Mouse (Mus musculus) brain, adult 2 months (tissue): Measurements from ENCODE around the gene Celf2.
A peak's percentile ranks its signal among the peaks of the same experiment; 100 is the strongest.

Experiments used
- DNase-seq: peaks from one replicate; pipeline ENCODE4 v3.0.0; 2011; ENCODE audit warnings: low read depth, low spot score

Celf2 gene

GRCm38 (mm10) chr2:6556913-6557312 is 952.5 kb downstream of the Celf2 start:
- no peak for DNase-seq

DNA sequence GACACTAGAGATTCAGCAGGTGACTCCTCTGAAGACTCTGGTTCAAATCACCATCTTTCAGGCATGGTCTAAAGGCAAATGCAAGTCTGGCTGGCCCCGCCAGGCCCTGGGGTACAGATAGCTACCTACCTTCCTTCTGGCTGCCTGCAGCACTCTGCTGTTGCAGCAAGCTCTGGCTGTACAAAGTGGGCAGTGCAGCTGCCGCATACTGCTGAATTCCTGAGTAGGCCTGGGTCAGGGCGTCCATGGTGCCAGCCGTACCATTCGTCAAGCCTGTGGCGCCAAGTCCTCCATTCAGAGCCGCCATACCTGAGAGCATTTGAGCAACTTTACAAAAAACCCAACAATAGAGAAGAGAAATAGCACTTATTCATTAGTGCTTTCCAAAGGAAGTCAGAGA is 955.7 kb downstream of the Celf2 start:
- no peak for DNase-seq

DNA sequence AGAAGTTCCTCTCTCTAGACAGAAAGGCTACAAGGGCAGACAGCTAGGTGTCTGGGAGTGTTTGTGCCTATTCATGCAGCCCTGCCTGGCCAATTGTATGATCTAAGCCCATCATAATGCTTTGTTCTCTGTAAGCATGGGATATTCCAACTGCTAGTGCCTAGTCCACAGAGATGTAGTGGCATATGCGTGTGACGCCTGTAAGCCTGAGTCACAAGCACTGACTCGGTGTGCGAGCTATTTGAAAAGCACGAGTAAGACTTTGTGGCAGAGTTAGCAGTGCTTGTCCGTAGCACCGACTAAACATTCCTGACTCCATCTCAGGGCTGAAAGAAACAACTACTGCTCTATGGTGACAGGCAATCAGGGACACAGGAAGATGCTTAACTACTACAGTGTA is 960.1 kb downstream of the Celf2 start:
- peak; percentile 52 for DNase-seq

GRCm38 (mm10) chr2:6547139-6547664 is 962.2 kb downstream of the Celf2 start:
- DNase-seq = no peak

DNA sequence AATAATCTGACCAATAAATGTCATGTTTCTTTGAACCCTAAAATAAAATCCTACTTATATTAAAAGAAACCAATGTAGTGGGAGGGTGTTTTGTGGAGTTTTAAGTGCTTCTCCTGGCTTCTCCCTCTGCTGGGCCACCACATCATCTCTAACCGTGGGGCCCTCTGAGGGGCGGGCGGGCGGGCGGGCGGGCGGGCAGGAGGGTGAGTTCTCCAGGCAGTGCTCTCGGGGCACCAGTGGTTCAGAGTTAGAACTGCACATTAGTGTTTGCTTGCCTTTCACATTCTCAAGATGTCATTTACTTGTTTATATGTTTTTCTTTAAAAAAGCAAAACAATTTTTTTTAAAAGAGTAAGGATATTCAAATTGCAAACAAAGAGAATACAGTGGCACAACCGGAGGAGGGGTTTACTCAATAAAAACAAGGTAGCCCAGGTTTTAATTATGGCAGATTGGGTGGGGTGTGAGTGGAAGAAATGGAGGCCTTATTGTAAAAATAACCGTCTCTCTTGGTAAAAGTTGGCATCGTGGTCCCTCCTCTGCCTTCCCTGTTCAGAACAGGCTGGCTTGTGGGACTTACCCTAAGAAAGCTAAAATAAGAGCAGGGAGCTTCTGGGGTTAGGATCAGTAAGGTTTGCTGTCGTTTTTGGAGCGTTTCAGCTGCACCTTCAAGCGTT is 962.8 kb downstream of the Celf2 start:
- DNase-seq = peak; percentile 56

DNA sequence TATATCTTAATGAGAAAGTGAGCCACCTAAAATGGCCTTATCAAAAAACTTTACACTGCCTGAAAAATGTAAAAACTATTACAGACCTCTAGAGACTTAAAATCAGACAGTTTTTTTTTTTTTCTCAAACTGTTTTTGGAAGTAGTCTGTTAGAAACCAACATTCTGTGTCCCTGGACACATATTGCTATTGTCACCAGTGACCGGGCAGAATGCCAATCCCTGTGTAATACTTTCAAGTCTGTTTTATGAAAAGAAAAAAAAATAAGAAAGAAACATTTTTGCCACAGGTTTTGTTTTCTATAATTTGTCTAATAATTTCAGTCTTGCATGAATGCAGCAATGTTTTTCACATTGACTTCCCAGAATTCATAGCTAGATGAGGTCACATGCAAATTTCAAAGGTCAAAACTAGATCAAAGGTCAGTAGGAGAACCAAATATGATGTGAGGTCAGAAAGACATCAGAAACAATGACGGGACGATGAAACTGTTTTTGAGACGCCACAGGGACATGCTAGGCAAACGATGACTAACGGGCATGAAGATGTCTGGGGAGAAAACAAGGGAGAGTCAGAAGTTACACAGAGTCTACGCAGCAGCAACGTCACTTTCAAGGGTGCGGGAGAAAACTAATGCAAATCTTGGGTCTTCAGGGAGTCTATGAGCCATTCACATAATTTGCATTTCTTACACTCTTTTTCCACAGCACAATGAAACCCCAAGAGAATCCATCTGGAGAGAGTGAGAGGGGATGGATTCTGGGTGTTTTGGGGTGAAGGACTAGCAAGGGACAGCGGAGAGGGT is 964.0 kb downstream of the Celf2 start:
- peak; percentile 64 for DNase-seq

- DNase-seq = no peak
Measured at GRCm38 (mm10) chr2:6543650-6544049, 965.7 kb downstream of the Celf2 start.

- no peak for DNase-seq
Measured at GRCm38 (mm10) chr2:6542556-6543180, 966.7 kb downstream of the Celf2 start.

DNA sequence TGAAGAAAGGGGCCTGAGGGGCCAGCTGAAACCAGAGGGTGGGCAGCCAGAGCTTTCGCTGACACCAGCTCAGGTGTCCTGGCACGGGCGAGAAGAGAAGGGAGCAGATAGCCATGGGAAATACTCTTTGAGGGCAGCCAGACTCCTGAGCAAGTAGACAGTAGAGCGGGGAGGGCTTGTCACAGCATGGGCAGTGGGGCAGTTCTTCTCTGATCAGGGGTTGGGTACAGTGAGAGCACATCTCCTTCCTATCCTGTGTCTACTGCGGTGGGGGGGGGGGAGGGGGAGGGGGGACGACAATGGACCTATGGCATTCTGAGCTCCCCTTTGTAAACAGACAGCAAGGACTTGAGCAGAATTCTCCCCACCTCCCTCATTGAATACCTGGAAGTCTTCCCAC is 968.5 kb downstream of the Celf2 start:
- no peak for DNase-seq

- no peak for DNase-seq
Measured at GRCm38 (mm10) chr2:6540092-6540491, 969.3 kb downstream of the Celf2 start.

DNA sequence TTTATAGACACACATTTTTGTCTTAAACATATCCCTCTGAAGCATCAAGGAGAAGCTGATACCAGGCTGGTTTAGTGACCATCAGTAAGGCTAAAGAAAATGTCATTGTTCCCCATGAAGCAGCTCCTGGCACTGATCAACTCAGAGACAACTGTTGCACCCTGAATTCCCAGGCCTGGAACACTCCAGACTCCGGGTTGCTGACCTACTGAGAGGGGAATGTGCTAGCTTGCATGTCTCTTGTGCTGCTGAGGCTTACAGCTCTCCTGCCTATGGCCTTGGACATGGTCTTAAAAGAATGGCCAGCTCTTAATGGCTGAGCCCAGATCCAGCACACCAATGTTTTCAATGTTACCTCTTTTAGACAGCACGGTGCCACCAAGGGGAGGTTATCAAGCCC is 970.9 kb downstream of the Celf2 start:
- DNase-seq = no peak

- DNase-seq = no peak
Measured at GRCm38 (mm10) chr2:6538031-6538430, 971.3 kb downstream of the Celf2 start.

GRCm38 (mm10) chr2:6537326-6537725 is 972.0 kb downstream of the Celf2 start:
- no peak for DNase-seq

DNA sequence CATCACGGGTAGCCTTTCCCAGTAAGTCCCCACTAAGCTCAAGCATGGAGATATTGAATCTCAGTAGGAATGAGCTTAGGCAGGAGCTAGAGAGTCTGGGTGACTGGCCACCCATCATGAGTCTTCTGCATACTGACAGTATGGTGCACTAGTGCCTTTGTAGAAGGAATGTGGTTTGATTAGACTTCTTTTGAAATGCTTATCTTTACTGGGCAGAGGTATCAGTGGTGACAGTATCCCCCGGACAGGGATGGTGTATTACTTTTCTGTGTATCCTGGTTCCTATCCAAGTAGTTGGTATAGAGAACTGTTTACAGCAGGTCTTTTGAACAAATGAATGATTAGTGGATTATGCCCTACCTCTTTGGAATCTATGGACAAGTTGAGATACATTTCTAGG is 973.0 kb downstream of the Celf2 start:
- no peak for DNase-seq

GRCm38 (mm10) chr2:6532341-6532740 is 977.0 kb downstream of the Celf2 start:
- DNase-seq = no peak

DNA sequence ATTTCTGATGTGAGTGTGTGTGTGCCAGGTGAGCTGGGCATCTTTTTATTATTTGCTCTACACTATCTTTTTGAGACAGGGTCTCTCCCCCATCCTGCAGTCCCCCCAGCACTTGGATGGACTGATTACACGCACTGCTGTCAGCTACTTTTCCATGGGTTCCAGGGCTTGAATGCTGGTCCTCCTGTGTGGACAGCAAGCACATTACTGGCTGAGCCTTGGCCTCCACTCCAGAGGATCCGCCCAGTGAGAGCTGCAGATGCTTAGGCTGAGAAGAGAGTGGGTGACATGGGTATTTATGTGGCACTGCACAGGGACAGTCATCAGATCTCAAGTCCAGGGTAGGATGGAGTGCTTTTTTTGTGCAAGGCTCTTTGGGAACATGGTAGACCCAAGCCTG is 981.3 kb downstream of the Celf2 start:
- no peak for DNase-seq

GRCm38 (mm10) chr2:6526825-6527224 is 982.5 kb downstream of the Celf2 start:
- DNase-seq = no peak

DNA sequence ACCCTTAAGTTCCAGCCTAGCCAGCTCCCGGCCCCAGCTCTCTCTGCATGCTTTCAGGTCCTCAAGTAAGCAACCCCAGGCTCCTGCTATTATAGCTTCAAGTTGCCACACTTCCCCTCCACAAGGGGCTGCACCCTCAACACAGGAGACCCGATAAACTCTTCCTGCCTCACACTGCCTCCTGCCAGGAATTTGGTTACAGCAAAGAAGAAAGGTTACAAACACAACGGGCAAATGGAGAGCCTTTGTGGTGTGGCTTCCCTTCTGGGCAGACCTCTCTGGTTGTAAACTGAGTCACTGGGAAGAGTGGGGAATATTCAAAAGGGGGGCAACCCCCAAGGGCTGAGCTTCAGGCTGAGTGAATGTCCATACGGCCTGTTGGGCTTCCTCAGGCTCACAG is 983.1 kb downstream of the Celf2 start:
- no peak for DNase-seq

GRCm38 (mm10) chr2:6523924-6524300 is 985.5 kb downstream of the Celf2 start:
- DNase-seq = peak; percentile 84

DNA sequence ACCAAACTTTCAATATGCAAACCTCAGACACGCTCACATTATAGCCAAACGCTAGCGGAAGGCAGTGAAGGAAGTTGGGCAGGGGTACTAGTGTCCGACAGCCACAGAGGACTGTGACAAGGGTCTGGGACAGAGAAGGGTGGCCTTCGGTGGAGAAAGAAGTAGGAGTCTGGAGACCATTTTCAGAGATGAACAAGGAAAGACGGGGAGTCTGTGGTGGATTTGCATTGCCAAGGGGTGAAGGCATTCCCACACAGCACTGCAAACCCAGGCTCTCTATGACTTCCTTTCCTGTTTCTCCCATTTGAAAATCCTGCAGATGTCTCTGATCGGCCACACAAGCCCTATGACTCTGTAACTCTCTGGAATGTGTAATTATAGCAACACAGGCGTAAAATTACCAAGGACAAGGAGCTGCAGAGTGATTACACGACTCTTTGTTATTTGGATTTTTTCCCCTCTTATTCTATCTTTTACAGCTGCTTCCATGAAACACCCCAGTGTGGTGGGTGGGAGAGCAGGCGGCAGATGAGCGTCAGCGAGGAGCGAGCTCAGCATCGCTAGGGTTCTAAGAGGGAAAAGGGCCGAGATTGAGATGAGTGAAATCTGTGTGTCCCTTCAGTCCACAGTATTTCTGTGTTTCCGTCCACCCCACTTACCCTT is 986.0 kb downstream of the Celf2 start:
- DNase-seq = peak; percentile 80

DNA sequence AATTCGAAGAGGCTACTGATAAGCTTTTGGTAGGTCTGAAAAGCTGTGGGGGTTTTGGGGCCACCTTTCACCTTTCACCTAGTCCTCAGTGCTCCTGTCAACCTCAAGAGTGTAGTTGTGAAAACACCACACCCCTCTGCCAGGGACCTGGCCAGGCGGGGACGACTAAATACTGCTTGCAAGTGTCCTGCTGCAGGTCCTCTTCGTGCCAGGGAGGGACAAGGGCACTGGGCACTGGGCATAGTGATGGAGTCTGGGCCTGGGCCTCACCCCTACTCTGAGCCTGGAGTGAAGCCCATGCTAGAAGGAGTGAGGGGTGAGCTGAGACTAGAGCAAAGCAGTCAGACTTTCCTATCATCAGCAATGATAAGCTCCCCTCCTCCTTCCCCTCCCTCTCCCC is 987.0 kb downstream of the Celf2 start:
- DNase-seq = no peak

DNA sequence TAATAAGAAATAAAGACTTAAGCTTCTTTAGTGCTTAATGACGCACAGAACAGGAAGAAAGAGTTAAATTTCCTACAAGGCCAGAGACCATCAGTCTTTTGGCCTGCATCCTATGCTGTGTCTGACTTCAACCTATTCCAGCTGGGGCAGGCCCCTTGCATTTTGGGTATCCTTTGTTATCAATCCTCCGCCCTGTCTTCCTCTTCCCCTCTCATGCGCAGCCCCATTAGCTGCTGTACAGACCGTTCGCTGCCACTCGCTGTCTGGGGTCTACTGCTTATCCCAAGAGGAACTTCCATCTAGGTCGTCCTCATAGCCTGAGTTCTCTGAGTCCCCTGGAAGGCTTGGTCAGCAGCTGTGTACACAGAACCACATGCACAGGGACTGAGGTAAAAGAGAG is 996.2 kb downstream of the Celf2 start:
- DNase-seq = no peak
